Comparison of ENCODE assay signal across 14 mouse cellular contexts in the genomic region with DNA sequence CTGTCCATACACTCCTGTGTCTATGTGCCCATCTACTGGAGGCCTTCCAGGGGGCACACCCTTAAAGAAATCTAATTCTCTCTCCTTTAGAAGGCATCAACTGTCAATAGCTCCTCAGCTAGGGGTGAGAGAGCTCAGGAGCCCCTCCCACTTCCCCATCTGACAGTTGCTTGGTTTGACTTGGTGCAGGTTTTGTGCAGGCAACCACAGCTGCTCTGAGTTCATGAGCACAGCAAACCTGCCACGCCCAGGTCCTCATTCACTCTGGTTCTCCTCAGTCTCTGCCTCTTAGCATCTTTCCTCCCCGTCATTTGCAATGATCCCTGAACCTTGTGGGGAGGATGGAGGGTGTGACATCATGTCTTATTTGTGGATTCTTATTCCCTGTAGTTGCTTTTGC. TPM values are rescaled to one million over a fixed set of nuclear protein-coding genes. Genes with fewer than 3 reads are reported as not detected.
A peak's percentile ranks its signal among the peaks of the same experiment; 100 is the strongest.
DNase-seq lines count a peak whose midpoint lies in the region; ATAC-seq and TF ChIP-seq lines count a peak whose summit lies in the region.
"Had no signal": no experiment of that assay in that cellular context is flagged by ENCODE, and none has a peak within 500 bp of the region (broad histone marks: within the 10 kb centered on the region; RNA-seq: fewer than 3 reads in every experiment).

No protein-coding gene starts in this region.

- no peak for TF ChIP-seq CTCF in hindbrain, postnatal 0 days (IDR thresholded peaks at IDR 0.05; ENCODE audit: low read depth)

- H3K9me3 ChIP-seq in hindbrain, embryonic 10.5 days = no peaks in the 10 kb centered on the region
- H3K9me3 ChIP-seq in hindbrain, postnatal 0 days (ENCODE audit: low read length) = no peaks in the 10 kb centered on the region
- H3K9me3 ChIP-seq: limb, embryonic 12.5 days had no signal

- no peak overlapping the region for H3K9ac ChIP-seq in hindbrain, postnatal 0 days (replicated peaks; ENCODE audit: low read length)
- H3K9ac ChIP-seq: limb, embryonic 12.5 days had no signal

- H3K4me3 ChIP-seq in hindbrain, embryonic 10.5 days = no peak overlapping the region
- H3K4me3 ChIP-seq in hindbrain, postnatal 0 days (ENCODE audit: low read length) = no peak overlapping the region
- H3K4me3 ChIP-seq: heart, adult 2 months; limb, embryonic 12.5 days had no signal

- ATAC-seq in hindbrain, postnatal 0 days = no peak
- peak; percentile 87 for ATAC-seq in granulocyte monocyte progenitor cell, adult 5-6 weeks (replicated peaks; ENCODE audit: poor library complexity, severe bottlenecking)
- ATAC-seq: intestine, postnatal 0 days; Patski had no signal

- peaks cover 3% of the 10 kb centered on the region for H3K27me3 ChIP-seq in hindbrain, embryonic 10.5 days (ENCODE audit: insufficient read depth, poor library complexity, severe bottlenecking)
- H3K27me3 ChIP-seq in hindbrain, postnatal 0 days (ENCODE audit: insufficient read depth, low read length) = no peaks in the 10 kb centered on the region
- H3K27me3 ChIP-seq: limb, embryonic 12.5 days; Patski had no signal

- H3K36me3 ChIP-seq in hindbrain, embryonic 10.5 days = no peaks in the 10 kb centered on the region
- no peaks in the 10 kb centered on the region for H3K36me3 ChIP-seq in hindbrain, postnatal 0 days (ENCODE audit: insufficient read depth, low read length)
- H3K36me3 ChIP-seq: limb, embryonic 12.5 days had no signal

- no peak for DNase-seq in hindbrain, embryonic 10.5 days (ENCODE audit: low spot score)
- no peak for DNase-seq in hindbrain, postnatal 0 days (ENCODE audit: low spot score)
- DNase-seq in A20 (ENCODE audit: low read depth, low spot score) = peak; percentile 57
- DNase-seq in thymus, postnatal 0 days (ENCODE audit: low spot score) = peak; percentile 82
- DNase-seq in embryo, embryonic 11 days = no peak
- no peak for DNase-seq in cerebellum, postnatal 10 days
- DNase-seq: cerebellum, adult 8-10 months; heart, adult 2 months; right cerebral cortex, postnatal 14 days had no signal

- H3K4me2 ChIP-seq in hindbrain, postnatal 0 days (ENCODE audit: low read depth, low read length) = no peak overlapping the region
- H3K4me2 ChIP-seq: limb, embryonic 12.5 days had no signal

- 73% methylated on average over 2 of the region's 2 CpGs for whole genome bisulfite sequencing in hindbrain, embryonic 10.5 days
- WGBS in hindbrain, postnatal 0 days = 80% methylated on average over 2 of the region's 2 CpGs

- H3K4me1 ChIP-seq in hindbrain, embryonic 10.5 days (replicated peaks) = peaks cover 39% of the 10 kb centered on the region
- H3K4me1 ChIP-seq in hindbrain, postnatal 0 days (ENCODE audit: insufficient read depth, low read length) = no peaks in the 10 kb centered on the region
- H3K4me1 ChIP-seq: limb, embryonic 12.5 days had no signal

- peak overlapping the region; percentile 70; the same call in 1 of the 2 replicates for H3K27ac ChIP-seq in hindbrain, embryonic 10.5 days
- no peak overlapping the region for H3K27ac ChIP-seq in hindbrain, postnatal 0 days
- H3K27ac ChIP-seq: heart, adult 2 months; limb, embryonic 12.5 days; macrophage had no signal

RNA-seq across cellular contexts. Expression of a gene that starts 51.9 kb away (rescaled TPM):
- 18.5 and 19.0 TPM in 2 replicates for polyA plus RNA-seq in hindbrain, embryonic 10.5 days (2016; fragmentation: Nextera tagmentation; extraction: Ambion mirVana)
- 76.1 and 95.8 TPM in 2 replicates for total RNA-seq in hindbrain, postnatal 0 days (2014; rRNA removed)
- 5.1 and 5.2 TPM in 2 replicates for polyA plus RNA-seq in hindbrain, postnatal 0 days (2015; fragmentation: Nextera tagmentation; extraction: Ambion mirVana)
- total RNA-seq in granulocyte monocyte progenitor cell, adult 5-6 weeks (2014; fragmentation: Nextera tagmentation) = 151 and 195 TPM in 2 replicates
- 178 and 196 TPM in 2 replicates for total RNA-seq in granulocyte monocyte progenitor cell, adult 5-6 weeks (2017)
- 47.1 and 49.8 TPM in 2 replicates for polyA plus RNA-seq in thymus, postnatal 0 days (2015; fragmentation: Nextera tagmentation; extraction: Ambion mirVana)

Comparison
In these comparisons a context has a peak if more than half of its experiments do, and no peak if none do; other contexts are left out.
1. DNase-seq: peak in A20 (single experiment) and thymus, postnatal 0 days (single experiment); none in hindbrain, embryonic 10.5 days (single experiment), hindbrain, postnatal 0 days (single experiment), embryo, embryonic 11 days (single experiment) and cerebellum, postnatal 10 days (0 of 2).